Mouse (Mus musculus): ENCODE data around the gene Fto. TPM values are rescaled to one million over a fixed set of nuclear protein-coding genes. Genes with fewer than 3 reads are reported as not detected.

Gene Fto
- total and polyA plus RNA-seq, 3 experiments: 8.4 to 43.2 (median 15.7) TPM

- Histone ChIP-seq H3K9ac (ENCODE audit: insufficient read depth, low read depth) (no peak overlapping the region), H3K36me3 (replicated peaks in 1 of 2; ENCODE audit: control insufficient read depth in 1 of 2, insufficient read depth in 1 of 2, low read length in 1 of 2) (peaks cover 10 to 67% of the 10 kb centered on the region in 2 experiments), H3K79me2 (replicated peaks; ENCODE audit: control insufficient read depth, extremely low read depth, insufficient read depth, poor library complexity, severe bottlenecking) (peaks cover 5% of the 10 kb centered on the region), H3K4me2 (ENCODE audit: insufficient read depth, low read depth, poor library complexity, severe bottlenecking) (no peak overlapping the region), H3K27ac (ENCODE audit: insufficient read depth, low read depth) (no peak overlapping the region), H3K27me3 (replicated peaks) (no peaks in the 10 kb centered on the region), H3K4me3 (replicated peaks in 1 of 3; ENCODE audit: low read depth in 2 of 3, low read length in 2 of 3, poor library complexity in 1 of 3) (no peak overlapping the region), H3K9me3 (replicated peaks; ENCODE audit: low read length) (no peaks in the 10 kb centered on the region), H3K4me1 (ENCODE audit: control insufficient read depth in 1 of 2, insufficient read depth in 2 of 2) (no peaks in the 10 kb centered on the region)
- in situ Hi-C loops (cut with MboI; ENCODE audit: low pct_ligation_motif_present, low pct_unique_long_range_greater_than_20kb, low sequenced_read_pairs): no loop called here
- dilution Hi-C loops (cut with MboI; ENCODE audit: extremely low pct_ligation_motif_present, extremely low pct_unique_long_range_greater_than_20kb, low sequenced_read_pairs): no loop called here
- TF ChIP-seq ZC3H11A (IDR thresholded peaks at IDR 0.05; ENCODE audit: low read depth, low read length): no peak
- no peak for TF ChIP-seq KAT2A (IDR thresholded peaks at IDR 0.05; ENCODE audit: insufficient replicate concordance, low read length)
- no peak for TF ChIP-seq NRF1 (IDR thresholded peaks at IDR 0.05; ENCODE audit: low read depth, low read length)
- no peak for TF ChIP-seq GABPA (IDR thresholded peaks at IDR 0.05; ENCODE audit: insufficient replicate concordance, low read depth, low read length)
- TF ChIP-seq POLR2A (IDR thresholded peaks at IDR 0.05; ENCODE audit: low read depth, low read length): no peak
- TF ChIP-seq E2F4 (IDR thresholded peaks at IDR 0.05; ENCODE audit: insufficient replicate concordance, low read depth, low read length): no peak
- TF ChIP-seq POLR2AphosphoS2 (IDR thresholded peaks at IDR 0.05; ENCODE audit: low read depth, low read length): no peak
- no peak for TF ChIP-seq ZNF384 (IDR thresholded peaks at IDR 0.05; ENCODE audit: low read depth, low read length)
- TF ChIP-seq MEF2A (IDR thresholded peaks at IDR 0.05; ENCODE audit: borderline replicate concordance, low read depth, low read length): no peak
- TF ChIP-seq IRF4 (IDR thresholded peaks at IDR 0.05; ENCODE audit: low read depth, low read length): no peak
- no peak for TF ChIP-seq USF2 (conservative IDR thresholded peaks at IDR 0.05; ENCODE audit: low read depth, low read length)
- TF ChIP-seq CHD1 (IDR thresholded peaks at IDR 0.05; ENCODE audit: low read depth, low read length): no peak
- TF ChIP-seq MAX (IDR thresholded peaks at IDR 0.05; ENCODE audit: low read length): no peak
- no peak for TF ChIP-seq SIN3A (IDR thresholded peaks at IDR 0.05; ENCODE audit: low read length)
- TF ChIP-seq RCOR1 (conservative IDR thresholded peaks at IDR 0.05; ENCODE audit: low read depth, low read length): no peak
- TF ChIP-seq JUN (IDR thresholded peaks at IDR 0.05; ENCODE audit: insufficient read depth, low read depth, low read length): no peak
- no peak for TF ChIP-seq TCF12 (IDR thresholded peaks at IDR 0.05; ENCODE audit: low read depth, low read length)
- DNase-seq (ENCODE audit: extremely low read depth): no peak
These were observed 12.7 kb downstream of the Fto start for GRCm38 (mm10) chr8:91326018-91326417.

DNA sequence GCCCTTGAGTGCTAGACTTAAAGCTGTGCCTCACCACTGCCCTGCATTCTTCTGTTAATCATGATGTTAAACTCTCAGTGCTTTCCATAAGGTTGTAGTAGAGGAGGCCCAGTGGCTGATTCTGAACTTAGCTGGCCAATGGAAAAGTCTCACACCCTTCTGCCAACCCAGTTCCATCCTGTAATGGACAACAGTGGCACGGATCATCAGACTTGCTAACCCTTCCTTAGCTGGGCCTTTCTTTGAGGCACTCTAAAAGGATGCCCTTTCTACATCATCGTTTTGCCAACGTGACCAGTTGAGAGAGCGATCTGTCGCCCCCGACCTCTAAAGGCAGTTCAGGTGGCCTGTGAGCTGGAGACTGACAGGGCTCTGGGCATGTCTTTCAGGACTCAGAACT, 13.6 kb downstream of the Fto start:
- Histone ChIP-seq H3K27ac (ENCODE audit: insufficient read depth, low read depth) (no peak overlapping the region), H3K9ac (ENCODE audit: insufficient read depth, low read depth) (no peak overlapping the region), H3K4me3 (replicated peaks in 1 of 3; ENCODE audit: low read depth in 2 of 3, low read length in 2 of 3, poor library complexity in 1 of 3) (no peak overlapping the region), H3K36me3 (replicated peaks in 1 of 2; ENCODE audit: control insufficient read depth in 1 of 2, insufficient read depth in 1 of 2, low read length in 1 of 2) (peaks cover 10 to 60% of the 10 kb centered on the region in 2 experiments), H3K27me3 (replicated peaks) (no peaks in the 10 kb centered on the region), H3K4me1 (ENCODE audit: control insufficient read depth in 1 of 2, insufficient read depth in 2 of 2) (peaks cover 0 to 5% of the 10 kb centered on the region in 2 experiments; a peak in 1 of 4 replicates), H3K4me2 (ENCODE audit: insufficient read depth, low read depth, poor library complexity, severe bottlenecking) (no peak overlapping the region), H3K9me3 (replicated peaks; ENCODE audit: low read length) (no peaks in the 10 kb centered on the region), H3K79me2 (replicated peaks; ENCODE audit: control insufficient read depth, extremely low read depth, insufficient read depth, poor library complexity, severe bottlenecking) (peaks cover 7% of the 10 kb centered on the region; the same call in 1 of the 2 replicates)
- no peak for DNase-seq (ENCODE audit: extremely low read depth)
- TF ChIP-seq CTCF (conservative IDR thresholded peaks at IDR 0.05 in 1 of 2, IDR thresholded peaks at IDR 0.05 in 1 of 2; ENCODE audit: low read depth in 2 of 2, low read length in 2 of 2) (no peak), POLR2AphosphoS2 (IDR thresholded peaks at IDR 0.05; ENCODE audit: low read depth, low read length) (no peak)
- dilution Hi-C loops (cut with MboI; ENCODE audit: extremely low pct_ligation_motif_present, extremely low pct_unique_long_range_greater_than_20kb, low sequenced_read_pairs): no loop called here
- in situ Hi-C loops (cut with MboI; ENCODE audit: low pct_ligation_motif_present, low pct_unique_long_range_greater_than_20kb, low sequenced_read_pairs): no loop called here

Measured in CH12.LX (cell line).